ENCODE assay signal across 16 mouse cellular contexts in the genomic region with DNA sequence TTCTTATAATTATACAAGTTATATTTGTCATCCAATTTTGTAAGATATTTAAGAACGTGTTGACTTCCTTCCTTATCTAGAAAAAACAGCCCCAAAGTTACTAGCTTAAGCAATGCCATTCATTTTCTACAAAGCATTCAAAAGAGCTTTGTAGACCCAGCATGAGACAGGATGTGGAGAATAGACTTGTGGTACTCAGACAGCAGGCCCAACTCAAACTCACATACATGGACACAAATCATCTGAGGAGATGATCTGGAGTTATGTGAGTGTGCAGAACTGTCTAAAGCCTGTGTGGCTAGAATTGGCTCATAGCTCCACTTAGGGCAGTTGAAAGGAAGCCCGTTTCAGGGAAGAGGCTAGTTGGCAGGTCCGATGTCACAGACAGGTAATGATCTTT.
DNase-seq lines count a peak whose midpoint lies in the region; ATAC-seq and TF ChIP-seq lines count a peak whose summit lies in the region.
"Had no signal": no experiment of that assay in that cellular context is flagged by ENCODE, and none has a peak within 500 bp of the region (broad histone marks: within the 10 kb centered on the region; RNA-seq: fewer than 3 reads in every experiment).

No protein-coding gene starts in this region.

- H3K27ac ChIP-seq in lung, embryonic 14.5 days (ENCODE audit: low read depth) = no peak overlapping the region
- peak overlapping the region; percentile 75 for H3K27ac ChIP-seq in bone marrow macrophage, adult 2 months (ENCODE audit: insufficient read depth, low read depth, low read length)
- H3K27ac ChIP-seq: embryonic facial prominence, embryonic 10.5 days; forebrain, embryonic 13.5 days; hindbrain, embryonic 15.5 days had no signal

- no peak for TF ChIP-seq POLR2A in bone marrow macrophage, adult 2 months (IDR thresholded peaks at IDR 0.05; ENCODE audit: borderline replicate concordance, low read depth, low read length)

- ATAC-seq in lung, embryonic 14.5 days (ENCODE audit: insufficient read depth) = peak; percentile 65
- ATAC-seq: forebrain, embryonic 13.5 days; forebrain, postnatal 0 days had no signal

- H3K27me3 ChIP-seq in lung, embryonic 14.5 days (ENCODE audit: insufficient read depth, low read length) = no peaks in the 10 kb centered on the region
- H3K27me3 ChIP-seq: forebrain, embryonic 13.5 days; heart, embryonic 12.5 days; hindbrain, embryonic 15.5 days had no signal

- 44% methylated on average over 3 of the region's 3 CpGs for WGBS in lung, embryonic 14.5 days

- no peak overlapping the region for H3K9ac ChIP-seq in lung, embryonic 14.5 days
- H3K9ac ChIP-seq: forebrain, embryonic 13.5 days; forebrain, postnatal 0 days; heart, embryonic 12.5 days; hindbrain, embryonic 15.5 days had no signal

- no peaks in the 10 kb centered on the region for H3K36me3 ChIP-seq in lung, embryonic 14.5 days (ENCODE audit: insufficient read depth)
- H3K36me3 ChIP-seq: embryonic facial prominence, embryonic 10.5 days; hindbrain, embryonic 15.5 days had no signal

- H3K4me1 ChIP-seq in lung, embryonic 14.5 days (ENCODE audit: insufficient read depth) = no peaks in the 10 kb centered on the region
- H3K4me1 ChIP-seq in bone marrow macrophage, adult 2 months (ENCODE audit: control insufficient read depth, insufficient read depth, low read length) = peaks cover 46% of the 10 kb centered on the region
- H3K4me1 ChIP-seq: embryonic facial prominence, embryonic 10.5 days; forebrain, embryonic 13.5 days; hindbrain, embryonic 15.5 days had no signal

- peak; percentile 66 for DNase-seq in lung, embryonic 14.5 days
- DNase-seq in lung, postnatal 25 days (ENCODE audit: low spot score) = no peak
- DNase-seq in lung, postnatal 10 days = peak; percentile 31
- DNase-seq in lung, adult 18-20 months = no peak
- DNase-seq in naive thymus-derived CD4-positive, alpha-beta T cell, adult 2 months (ENCODE audit: low read depth) = peak; percentile 50
- no peak for DNase-seq in left cerebral cortex, adult 18-20 months (ENCODE audit: low spot score in 2 of 2)
- DNase-seq: adrenal gland, postnatal 10 days; cerebellum, adult 11-12 months; cerebellum, adult 9-11 months; forebrain, postnatal 0 days; gastrocnemius, postnatal 25 days had no signal

- no peaks in the 10 kb centered on the region for H3K9me3 ChIP-seq in lung, embryonic 14.5 days (ENCODE audit: low read depth, low read length)
- H3K9me3 ChIP-seq: embryonic facial prominence, embryonic 10.5 days; forebrain, embryonic 13.5 days; heart, embryonic 12.5 days; hindbrain, embryonic 15.5 days had no signal

- TF ChIP-seq CTCF in lung, embryonic 14.5 days (IDR thresholded peaks at IDR 0.05; ENCODE audit: low read depth) = no peak
- no peak for TF ChIP-seq CTCF in bone marrow macrophage, adult 2 months (IDR thresholded peaks at IDR 0.05; ENCODE audit: low read depth, low read length)

- H3K4me2 ChIP-seq in lung, embryonic 14.5 days = no peak overlapping the region
- H3K4me2 ChIP-seq: forebrain, embryonic 13.5 days; heart, embryonic 12.5 days; hindbrain, embryonic 15.5 days had no signal

- no peak overlapping the region for H3K4me3 ChIP-seq in lung, embryonic 14.5 days (ENCODE audit: low read depth, low read length)
- no peak overlapping the region for H3K4me3 ChIP-seq in bone marrow macrophage, adult 2 months (ENCODE audit: insufficient read depth, low read length)
- H3K4me3 ChIP-seq: embryonic facial prominence, embryonic 10.5 days; forebrain, embryonic 13.5 days; heart, embryonic 12.5 days; hindbrain, embryonic 15.5 days had no signal

Comparison
In these comparisons a context has a peak if more than half of its experiments do, and no peak if none do; other contexts are left out.
1. DNase-seq: peak in lung, embryonic 14.5 days (single experiment), lung, postnatal 10 days (single experiment) and naive thymus-derived CD4-positive, alpha-beta T cell, adult 2 months (single experiment); none in lung, postnatal 25 days (single experiment), lung, adult 18-20 months (0 of 2) and left cerebral cortex, adult 18-20 months (0 of 2).